Mouse (Mus musculus) liver, embryonic 14.5 days (tissue): Measurements from ENCODE around the gene Ndufa3.

ENCODE experiments used
- CTCF ChIP-seq: IDR thresholded peaks from 2 replicates; pipeline ENCODE4 v1.5.1; 2016; ENCODE audit warnings: antibody characterized with exemption, low read depth, control low read depth
- EP300 ChIP-seq: IDR thresholded peaks from 2 replicates; pipeline ENCODE4 v1.6.1; 2016; ENCODE audit warnings: antibody characterized with exemption, low read depth

- TF ChIP-seq CTCF (0 out of 2 replicates have a peak, but pooled peaks have one; percentile 4), EP300 (no peak)
These were observed 43.0 kb upstream of the Ndufa3 start for GRCm38 (mm10) chr7:3574216-3574615.
